Mouse (Mus musculus) liver, embryonic 11.5 days (tissue): ENCODE results near the gene 4930442H23Rik. TPM values are rescaled to one million over a fixed set of nuclear protein-coding genes. Genes with fewer than 3 reads are reported as not detected.
A peak's percentile ranks its signal among the peaks of the same experiment; 100 is the strongest.
"Not testable (repeated sequence)": the region's sequence is repeated elsewhere in the genome, so short reads cannot be mapped to it uniquely, and the experiment has no call there.

Experiments
- ATAC-seq: fragments of 200-750 bp; cut with Nextera tagmentation; replicated peaks from 2 replicates; pipeline ENCODE4 v1.8.0; 2017; ENCODE audit warnings: moderate number of reproducible peaks, mild to moderate bottlenecking, moderate TSS enrichment, moderate library complexity; ENCODE audit not compliant: low FRiP score
- DNase-seq: peaks from one replicate; pipeline ENCODE4 v3.0.0-alpha.2; 2017; ENCODE audit warnings: low spot score
- H3K27ac ChIP-seq: fragments of 300-500 bp; sonication (generic); 2 replicates; pipeline ENCODE4 v1.5.1; 2014; ENCODE audit warnings: mild to moderate bottlenecking, low read depth, low read length, control low read depth
- H3K27me3 ChIP-seq: fragments of 300-500 bp; sonication (generic); replicated peaks from 2 replicates; pipeline ENCODE4 v1.6.1; 2014; ENCODE audit warnings: low read length, mixed read lengths; ENCODE audit not compliant: control insufficient read depth, insufficient read depth
- H3K36me3 ChIP-seq: fragments of 300-500 bp; sonication (generic); 2 replicates; pipeline ENCODE4 v1.6.1; 2014; ENCODE audit warnings: mild to moderate bottlenecking, low read length, moderate library complexity, mixed read lengths; ENCODE audit not compliant: control insufficient read depth, insufficient read depth
- H3K4me1 ChIP-seq: fragments of 300-500 bp; sonication (generic); replicated peaks from 2 replicates; pipeline ENCODE4 v1.6.1; 2014; ENCODE audit warnings: low read length, mixed read lengths; ENCODE audit not compliant: control insufficient read depth, insufficient read depth
- H3K4me2 ChIP-seq: fragments of 300-500 bp; sonication (generic); 2 replicates; pipeline ENCODE4 v1.6.1; 2014; ENCODE audit warnings: mild to moderate bottlenecking, control low read depth, moderate library complexity
- H3K4me3 ChIP-seq: fragments of 300-500 bp; sonication (generic); 2 replicates; pipeline ENCODE4 v1.5.1; 2014; ENCODE audit warnings: low read depth, low read length, control low read depth
- H3K9ac ChIP-seq: fragments of 300-500 bp; sonication (generic); 2 replicates; pipeline ENCODE4 v1.6.1; 2014; ENCODE audit warnings: low read depth, low read length, control low read depth
- H3K9me3 ChIP-seq: fragments of 300-500 bp; sonication (generic); 2 replicates; pipeline ENCODE4 v1.6.1; 2016; ENCODE audit warnings: low read length, inconsistent platforms, mixed read lengths; ENCODE audit not compliant: control insufficient read depth
- WGBS: fragments of 180-500 bp; shearing (Covaris S2); extraction: QIAGEN DNeasy Blood & Tissue Kit; methylation state at CpG from one replicate; pipeline ENCODE4 v1.1.7; 2014; 5-methylcytosine and 5-hydroxymethylcytosine counted together
- polyA plus RNA-seq: library from polyadenylated mRNA; unstranded; fragments of >200 nt; fragmentation: Nextera tagmentation; extraction: Ambion mirVana; gene quantifications from 2 replicates; pipeline ENCODE4 v1.2.1, GENCODE M21; 2014

4930442H23Rik gene
- polyA plus RNA-seq, 1 experiment from 2014 or later, result not detected

DNA sequence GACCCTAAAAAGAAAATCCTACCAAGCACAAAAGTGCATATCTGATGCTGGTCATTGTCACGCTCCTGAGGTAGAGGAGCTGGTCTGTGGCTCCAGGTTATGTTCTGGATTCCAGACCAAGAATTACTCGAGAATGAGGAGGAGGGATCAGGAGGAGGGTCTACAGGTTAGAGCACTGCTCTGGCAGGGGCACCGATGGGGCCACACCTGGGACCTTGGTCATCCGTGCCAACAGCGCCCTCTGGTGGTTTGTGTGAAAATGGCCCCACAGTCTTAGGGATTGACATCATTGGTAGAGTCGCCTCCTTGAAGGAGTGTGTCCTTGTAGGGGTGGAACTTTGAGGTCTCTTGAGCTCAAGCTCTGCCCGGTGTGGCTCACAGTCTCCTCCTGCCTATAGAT is 34.3 kb upstream of the 4930442H23Rik start:
- Histone ChIP-seq H3K4me1 (no peaks in the 10 kb centered on the region), H3K9ac (no peak overlapping the region), H3K9me3 (no peaks in the 10 kb centered on the region), H3K4me3 (no peak overlapping the region), H3K36me3 (no peaks in the 10 kb centered on the region), H3K27ac (no peak overlapping the region), H3K27me3 (peaks cover 2% of the 10 kb centered on the region), H3K4me2 (no peak overlapping the region)
- ATAC-seq (peak; percentile 64), DNase-seq (no peak)
- WGBS, result 24% methylated on average over 7 of the region's 7 CpGs

DNA sequence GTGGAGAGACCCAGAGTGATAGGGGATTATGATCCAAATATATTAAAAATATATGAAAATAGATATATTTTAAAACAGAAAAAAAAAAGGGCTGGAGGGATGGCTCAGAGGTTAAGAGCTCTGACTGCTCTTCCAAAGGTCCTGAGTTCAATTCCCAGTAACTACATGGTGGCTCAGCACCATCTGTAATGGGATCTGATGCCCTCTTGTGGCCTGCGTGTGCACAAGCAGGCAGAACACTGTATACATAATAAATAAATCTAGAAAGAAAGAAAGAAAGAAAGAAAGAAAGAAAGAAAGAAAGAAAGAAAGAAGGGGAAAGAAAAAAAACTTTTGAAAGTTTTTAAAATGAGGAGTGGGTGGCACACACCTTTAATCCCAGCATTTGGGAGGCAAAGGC is 33.6 kb upstream of the 4930442H23Rik start:
- 7% methylated on average over 1 of the region's 1 CpGs for WGBS
- H3K27me3 ChIP-seq, H3K27ac ChIP-seq, H3K9me3 ChIP-seq, H3K9ac ChIP-seq, DNase-seq, H3K4me2 ChIP-seq, H3K4me3 ChIP-seq, H3K36me3 ChIP-seq, ATAC-seq, H3K4me1 ChIP-seq: not testable (repeated sequence)

DNA sequence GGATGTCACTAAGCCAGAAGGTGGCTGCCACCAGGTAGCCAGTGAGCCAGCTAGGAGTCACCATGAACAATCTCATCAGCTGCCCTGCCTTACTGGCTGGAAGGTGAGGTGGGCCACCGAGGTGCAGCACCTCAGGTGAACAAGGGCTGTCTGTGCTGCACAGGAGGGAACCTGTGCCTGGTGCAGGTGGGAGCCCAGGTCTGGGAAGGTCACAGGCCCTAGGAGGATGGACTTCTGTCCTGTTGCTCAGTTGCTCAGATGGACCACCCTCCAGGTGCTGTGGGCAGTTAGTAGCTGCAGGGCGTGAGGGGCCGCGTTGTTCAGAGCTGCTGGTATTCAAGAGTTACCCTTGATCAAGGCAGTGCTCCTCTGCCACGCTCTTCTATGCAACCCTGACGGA is 33.2 kb upstream of the 4930442H23Rik start:
- Histone ChIP-seq H3K9ac (no peak overlapping the region), H3K27ac (no peak overlapping the region), H3K9me3 (no peaks in the 10 kb centered on the region), H3K36me3 (no peaks in the 10 kb centered on the region), H3K4me2 (no peak overlapping the region), H3K4me3 (no peak overlapping the region), H3K4me1 (no peaks in the 10 kb centered on the region), H3K27me3 (peaks cover 2% of the 10 kb centered on the region)
- 78% methylated on average over 6 of the region's 6 CpGs for WGBS
- DNase-seq (no peak), ATAC-seq (no peak)

DNA sequence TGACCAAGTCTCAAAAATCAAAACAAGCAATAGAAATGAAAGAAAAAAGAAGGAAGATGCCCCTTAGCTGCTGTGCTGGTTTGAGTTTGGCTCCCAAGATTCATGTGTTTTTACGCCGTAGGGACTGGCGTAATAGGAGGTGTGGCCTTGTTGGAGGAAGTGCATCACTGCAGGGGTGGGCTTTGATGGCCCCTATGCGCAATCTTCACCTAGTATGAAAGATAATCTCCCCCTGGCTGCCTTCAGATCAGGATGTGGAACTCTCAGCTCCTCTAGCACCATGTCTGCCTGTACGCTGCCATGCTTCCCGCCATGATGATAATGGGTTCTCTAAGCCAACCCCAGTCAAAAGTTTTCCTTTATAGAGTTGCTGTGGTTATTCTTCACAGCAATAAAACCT is 32.6 kb upstream of the 4930442H23Rik start:
- Histone ChIP-seq H3K27ac (no peak overlapping the region), H3K4me1 (no peaks in the 10 kb centered on the region), H3K4me2 (no peak overlapping the region), H3K36me3 (no peaks in the 10 kb centered on the region), H3K9me3 (no peaks in the 10 kb centered on the region), H3K4me3 (no peak overlapping the region), H3K9ac (no peak overlapping the region), H3K27me3 (peaks cover 2% of the 10 kb centered on the region)
- ATAC-seq (no peak), DNase-seq (no peak)
- 70% methylated on average over 6 of the region's 6 CpGs for WGBS

- Histone ChIP-seq H3K27me3 (peaks cover 2% of the 10 kb centered on the region; the same call in 1 of the 2 replicates), H3K27ac (no peak overlapping the region), H3K36me3 (no peaks in the 10 kb centered on the region), H3K4me3 (no peak overlapping the region), H3K4me1 (no peaks in the 10 kb centered on the region), H3K9ac (no peak overlapping the region), H3K4me2 (no peak overlapping the region), H3K9me3 (no peaks in the 10 kb centered on the region)
- DNase-seq (no peak), ATAC-seq (no peak)
- 90% methylated on average over 5 of the region's 5 CpGs for WGBS
Observed at GRCm38 (mm10) chr10:81210154-81210553, 26.5 kb upstream of the 4930442H23Rik start.

DNA sequence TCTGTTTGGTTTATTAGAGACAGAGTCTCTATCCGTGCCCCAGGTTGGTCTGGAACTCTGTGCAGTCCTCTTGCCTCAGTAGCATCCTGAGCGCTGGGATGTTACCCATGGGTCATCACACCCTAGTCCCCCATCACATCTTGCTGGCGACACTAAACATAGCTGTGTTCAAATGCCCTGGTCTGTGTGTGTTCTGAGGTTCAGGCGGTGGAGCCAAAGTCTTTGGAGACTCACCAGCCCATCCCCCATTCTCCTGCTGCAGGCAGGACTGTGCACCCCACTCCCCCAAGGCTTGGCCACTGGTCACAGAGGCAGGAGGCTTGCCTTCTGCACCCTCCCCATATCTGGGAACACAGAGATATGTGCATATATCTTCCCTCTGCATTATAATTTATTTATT is 20.5 kb upstream of the 4930442H23Rik start:
- H3K4me1 ChIP-seq, result peaks cover 8% of the 10 kb centered on the region; the same call in 1 of the 2 replicates
- no peak overlapping the region for H3K9ac ChIP-seq
- peaks cover 10% of the 10 kb centered on the region; the same call in 1 of the 2 replicates for H3K27me3 ChIP-seq
- no peak overlapping the region for H3K4me2 ChIP-seq
- no peak overlapping the region for H3K27ac ChIP-seq
- 69% methylated on average over 4 of the region's 4 CpGs for WGBS
- no peak overlapping the region for H3K4me3 ChIP-seq
- H3K9me3 ChIP-seq, result no peaks in the 10 kb centered on the region
- no peak for ATAC-seq
- H3K36me3 ChIP-seq, result no peaks in the 10 kb centered on the region
- no peak for DNase-seq

DNA sequence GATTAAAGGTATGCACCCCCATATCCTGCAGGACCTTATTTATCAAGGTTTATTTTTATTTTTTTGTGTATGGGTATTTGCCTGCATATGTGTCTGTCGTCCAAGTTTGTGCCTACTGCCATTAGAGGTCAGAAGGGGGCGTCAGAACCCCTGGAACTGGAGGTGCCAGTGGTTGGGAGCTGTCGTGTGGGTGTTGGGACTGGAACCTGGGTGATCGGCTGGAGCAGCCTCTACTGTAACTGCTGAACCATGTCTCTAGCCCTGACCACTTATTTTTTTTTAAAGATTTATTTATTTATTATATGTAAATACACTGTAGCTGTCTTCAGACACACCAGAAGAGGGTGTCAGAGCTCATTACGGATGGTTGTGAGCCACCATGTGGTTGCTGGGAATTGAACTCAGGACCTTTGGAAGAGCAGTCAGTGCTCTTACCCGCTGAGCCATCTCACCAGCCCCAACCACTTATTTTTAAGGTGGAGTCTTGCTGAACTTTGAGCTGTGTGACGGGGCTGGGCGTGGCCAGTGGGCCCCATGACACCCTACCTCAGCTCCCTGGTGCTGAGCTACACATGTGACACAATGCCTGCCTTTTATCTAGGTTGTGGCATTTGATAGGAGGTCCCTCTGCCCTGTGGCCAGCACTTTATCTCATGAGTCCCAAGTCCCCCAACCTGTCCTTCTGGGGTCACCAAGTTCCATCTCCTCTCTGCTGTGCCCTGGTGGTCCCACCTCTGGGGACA is 19.5 kb upstream of the 4930442H23Rik start:
- peaks cover 13% of the 10 kb centered on the region for H3K27me3 ChIP-seq
- H3K4me3 ChIP-seq, result no peak overlapping the region
- WGBS, result 46% methylated on average over 8 of the region's 8 CpGs
- H3K27ac ChIP-seq, result no peak overlapping the region; the same call in 1 of the 2 replicates
- DNase-seq (no peak), ATAC-seq (peak; percentile 87)
- H3K4me2 ChIP-seq, result no peak overlapping the region
- H3K9me3 ChIP-seq, result no peaks in the 10 kb centered on the region
- H3K4me1 ChIP-seq, result peaks cover 8% of the 10 kb centered on the region; the same call in 1 of the 2 replicates
- no peaks in the 10 kb centered on the region for H3K36me3 ChIP-seq
- H3K9ac ChIP-seq, result no peak overlapping the region

GRCm38 (mm10) chr10:81201807-81202758 is 18.4 kb upstream of the 4930442H23Rik start, which contains the start of gene Nmrk2:
Gene Nmrk2, minus strand, starts transcription at chr10:81202051.
- no peak for ATAC-seq
- no peak within 1 kb of the TSS for H3K9ac ChIP-seq
- DNase-seq, result no peak
- no peak within 1 kb of the TSS for H3K4me3 ChIP-seq
- 67% methylated on average over 13 of the region's 13 CpGs for WGBS
- H3K4me2 ChIP-seq, result no peak within 1 kb of the TSS
- H3K36me3 ChIP-seq, result no peaks in the 10 kb centered on the region
- H3K27me3 ChIP-seq, result peaks cover 19% of the 10 kb centered on the region
- H3K9me3 ChIP-seq, result no peaks in the 10 kb centered on the region
- peaks cover 8% of the 10 kb centered on the region; the same call in 1 of the 2 replicates for H3K4me1 ChIP-seq
- H3K27ac ChIP-seq, result no peak within 1 kb of the TSS; the same call in 1 of the 2 replicates
